Mouse (Mus musculus) frontal cortex, adult (tissue): ENCODE results near the gene Tmem186.

Experiments used
- ATAC-seq: cut with Nextera tagmentation; 2 replicates; pipeline ENCODE4 v1.9.2; 2017; ENCODE audit warnings: mild to moderate bottlenecking, moderate library complexity, mixed read lengths; ENCODE audit not compliant: low TSS enrichment

The Tmem186 gene

DNA sequence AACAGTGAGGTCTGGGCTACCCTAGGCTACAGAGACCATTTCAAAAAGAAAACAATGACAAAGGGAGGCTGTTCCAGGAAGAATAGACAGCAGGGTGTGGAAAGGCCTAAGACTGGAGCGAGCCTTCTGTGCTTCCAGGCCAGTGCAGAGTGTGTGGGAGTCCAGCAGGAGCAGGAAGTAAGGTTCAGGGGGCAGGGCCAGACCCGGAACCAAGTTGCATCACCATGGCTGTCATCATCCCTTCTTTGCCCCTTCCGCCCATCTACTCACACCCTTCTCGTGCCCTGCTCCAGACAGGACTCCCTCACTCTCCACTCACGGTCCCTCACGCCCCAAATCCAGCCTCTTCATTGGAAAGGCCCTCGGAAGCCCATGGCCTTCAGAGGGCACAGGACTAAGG, 29.7 kb upstream of the Tmem186 start:
- no peak for ATAC-seq

DNA sequence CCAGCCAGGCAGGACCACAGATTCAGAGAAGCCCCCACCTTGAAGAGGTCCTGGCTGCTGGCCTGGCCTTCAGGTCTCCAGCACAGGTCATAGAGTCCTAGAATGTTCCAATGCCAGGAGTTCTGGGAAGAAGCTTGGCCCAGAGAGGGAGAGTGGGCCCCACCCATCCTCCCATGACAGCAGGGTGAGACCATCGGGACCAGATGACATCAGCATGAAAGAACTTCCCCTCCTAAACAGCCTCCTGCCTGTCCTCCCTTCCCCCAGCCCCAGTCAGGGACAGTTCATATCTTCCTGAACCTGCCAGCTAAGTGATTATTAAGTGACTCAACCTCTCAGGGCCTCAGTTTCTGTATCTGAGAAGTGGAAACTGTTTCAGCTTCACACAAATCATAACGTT, 28.9 kb upstream of the Tmem186 start:
- ATAC-seq, result no peak

DNA sequence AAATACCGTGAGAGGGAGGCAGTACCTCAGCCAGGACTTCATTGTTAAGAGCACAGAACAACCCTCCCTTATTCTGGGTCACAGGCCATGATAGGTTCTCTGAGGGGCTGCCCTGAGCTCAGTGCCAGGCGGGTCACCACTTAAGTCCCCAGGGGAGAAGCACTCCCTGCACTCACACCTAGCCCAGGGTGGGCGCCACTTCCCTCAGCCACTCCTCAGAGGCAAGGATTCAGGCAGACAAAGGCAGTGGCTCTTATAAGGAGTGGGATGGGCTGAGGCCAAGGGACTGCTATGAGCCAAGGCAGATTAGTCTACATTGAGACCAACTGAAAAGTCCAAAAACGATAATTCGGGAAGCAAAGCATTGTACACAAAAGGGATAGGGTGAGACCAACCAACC, 27.9 kb upstream of the Tmem186 start:
- no peak for ATAC-seq

DNA sequence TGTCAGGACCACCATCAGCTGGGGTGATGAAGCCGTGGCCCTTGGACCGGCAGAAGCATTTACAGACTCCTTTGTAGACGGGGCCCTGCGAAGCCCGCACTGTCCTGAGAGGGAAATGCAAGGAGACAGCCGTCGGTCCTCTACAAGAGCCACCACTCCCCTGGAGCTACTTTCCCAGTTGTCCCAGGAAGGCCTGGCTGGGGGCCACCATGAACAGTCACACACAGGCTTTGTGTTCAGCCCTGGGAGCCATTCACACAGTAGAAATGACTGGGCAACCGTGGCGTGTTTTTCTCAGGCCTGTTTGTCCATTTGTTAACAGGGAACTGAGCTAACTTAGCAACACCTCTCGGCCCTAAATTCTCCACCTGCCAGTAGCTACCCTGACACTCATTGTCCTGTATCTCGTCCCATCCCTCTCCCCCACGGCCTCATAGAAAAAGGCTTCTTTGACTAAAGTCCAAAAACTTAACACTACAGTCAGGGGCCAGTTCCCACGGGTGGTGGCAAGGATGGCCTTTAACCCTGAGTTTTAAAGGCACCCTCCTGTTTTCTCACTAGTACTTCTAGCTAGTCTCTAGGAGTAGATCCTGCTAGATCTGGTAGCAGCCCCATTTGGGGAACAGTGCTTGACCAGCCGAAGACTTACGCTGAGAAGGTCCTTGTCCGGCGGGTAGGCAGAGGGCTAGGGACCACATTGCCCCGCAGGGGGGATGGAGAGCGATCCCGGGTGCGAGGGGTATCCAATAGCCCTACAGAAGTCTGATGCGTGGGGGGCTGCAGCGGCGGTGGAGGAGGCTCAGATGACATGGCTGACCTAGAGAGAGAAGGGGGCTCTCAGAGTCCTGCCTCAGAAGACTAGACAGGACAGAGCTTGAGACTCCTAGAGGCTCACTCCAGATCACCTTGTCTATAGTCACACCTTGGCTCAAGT, 26.4 kb upstream of the Tmem186 start:
- no peak for ATAC-seq

DNA sequence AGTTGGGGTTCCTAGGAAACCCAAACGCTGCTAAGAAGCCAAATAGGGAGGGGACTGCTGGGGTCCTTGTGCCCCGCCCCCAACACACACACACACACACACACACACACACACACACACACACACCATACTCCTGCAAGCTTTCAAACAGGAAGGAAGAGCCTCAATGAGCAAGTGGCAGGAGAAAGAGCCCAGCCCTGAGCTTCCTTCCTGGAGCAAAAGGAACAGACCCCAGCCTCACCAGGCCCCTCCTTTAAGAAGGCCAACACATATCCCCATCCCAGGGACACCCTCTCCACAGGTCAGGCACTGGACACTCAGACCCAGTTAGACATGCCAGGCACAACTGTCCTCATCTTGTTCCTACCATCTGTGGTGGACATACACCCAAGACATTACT, 25.5 kb upstream of the Tmem186 start:
- no peak for ATAC-seq

DNA sequence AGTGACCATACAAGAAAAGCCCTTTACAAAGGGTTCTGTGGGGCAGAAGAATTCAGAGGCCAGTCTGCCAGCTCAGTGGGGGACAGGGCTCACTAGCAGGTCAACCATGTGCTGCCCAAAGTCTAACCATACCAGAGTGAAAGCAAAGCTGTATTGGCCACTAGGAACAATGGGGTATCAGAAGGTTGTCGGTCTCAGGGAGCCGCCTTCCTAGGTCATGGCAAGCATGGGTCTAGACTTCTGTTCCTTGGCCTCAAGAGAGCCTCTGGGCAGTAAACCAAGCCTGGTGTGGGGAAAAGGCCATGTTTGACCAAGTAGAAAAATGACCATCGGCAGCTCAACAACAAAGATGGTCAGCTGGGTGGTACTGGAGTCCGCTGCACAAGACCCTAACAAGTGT, 21.3 kb upstream of the Tmem186 start:
- ATAC-seq, result no peak

DNA sequence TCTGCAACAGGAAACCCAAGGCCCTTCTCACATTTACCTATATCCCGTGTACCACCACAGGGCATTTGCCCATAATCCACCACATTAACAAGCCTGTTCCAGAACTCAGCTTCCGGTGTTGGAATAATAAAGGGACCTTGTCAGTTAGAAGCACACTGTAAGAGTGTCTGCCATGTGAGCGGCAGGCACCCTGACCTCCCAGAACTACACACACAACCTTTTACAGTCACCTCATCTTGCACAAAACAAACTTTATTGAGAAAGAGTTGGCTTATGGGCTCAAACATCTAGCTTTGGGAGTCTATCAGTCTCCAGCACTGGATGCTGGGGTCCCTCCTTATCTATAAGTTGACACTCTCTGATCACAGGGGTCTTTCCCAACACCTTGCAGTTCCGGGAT, 20.8 kb upstream of the Tmem186 start:
- ATAC-seq, result no peak

DNA sequence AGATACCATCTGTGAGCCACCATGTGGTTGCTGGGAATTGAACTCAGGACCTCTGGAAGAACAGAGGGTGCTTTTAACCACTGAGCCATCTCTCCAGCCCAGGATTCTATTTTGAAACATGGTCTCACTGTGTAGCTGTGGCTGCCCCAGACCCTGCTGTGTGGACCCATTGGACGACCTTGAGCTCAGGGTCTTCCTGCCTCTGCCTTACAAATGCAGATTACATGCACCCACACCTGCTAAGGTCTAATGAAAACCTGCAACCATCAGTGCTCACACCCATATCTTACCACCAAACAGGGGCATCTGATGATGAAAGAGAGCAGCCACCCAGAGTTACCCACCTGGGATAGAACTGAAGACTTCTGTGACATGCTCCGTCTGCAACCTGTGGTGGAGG, 18.7 kb upstream of the Tmem186 start:
- no peak for ATAC-seq

DNA sequence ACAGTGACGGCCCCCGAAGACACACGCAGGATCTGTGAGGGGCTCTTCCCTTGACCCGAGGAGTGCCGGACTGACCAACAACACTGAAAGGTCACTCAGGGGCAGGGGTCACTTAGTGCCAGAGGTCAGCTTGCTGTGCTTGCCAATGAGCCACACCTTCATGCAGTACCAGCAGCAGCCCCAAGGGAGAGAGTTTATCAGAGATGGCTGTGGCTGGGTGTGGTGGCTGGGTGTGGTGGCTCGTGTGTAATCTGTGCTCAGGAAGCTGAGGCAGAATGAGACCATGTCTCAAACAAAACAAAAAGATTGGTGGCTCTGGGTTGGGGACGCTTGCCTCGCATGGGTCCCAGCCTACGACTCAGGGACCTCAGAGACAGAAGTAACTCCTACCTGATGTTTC, 18.1 kb upstream of the Tmem186 start:
- ATAC-seq, result no peak

DNA sequence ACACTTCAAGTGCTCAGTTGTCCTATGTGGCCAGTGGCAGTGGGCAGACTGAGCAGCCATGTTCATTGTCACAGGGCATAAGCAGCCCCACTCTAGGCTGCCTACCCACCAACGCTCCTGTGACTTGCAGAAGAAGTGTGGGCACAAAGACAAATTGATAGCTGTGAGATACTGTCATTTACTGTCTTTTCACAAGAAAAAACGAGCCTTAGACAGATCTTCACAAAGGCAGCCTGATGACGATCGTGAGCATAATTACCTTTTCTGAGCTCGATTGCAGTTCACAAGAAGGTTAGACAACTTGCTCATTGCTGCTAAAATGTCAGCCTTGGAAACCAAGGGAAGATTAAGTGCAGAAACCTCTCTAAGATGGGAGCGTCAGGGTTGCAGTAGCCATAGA, 17.6 kb upstream of the Tmem186 start:
- ATAC-seq, result no peak

DNA sequence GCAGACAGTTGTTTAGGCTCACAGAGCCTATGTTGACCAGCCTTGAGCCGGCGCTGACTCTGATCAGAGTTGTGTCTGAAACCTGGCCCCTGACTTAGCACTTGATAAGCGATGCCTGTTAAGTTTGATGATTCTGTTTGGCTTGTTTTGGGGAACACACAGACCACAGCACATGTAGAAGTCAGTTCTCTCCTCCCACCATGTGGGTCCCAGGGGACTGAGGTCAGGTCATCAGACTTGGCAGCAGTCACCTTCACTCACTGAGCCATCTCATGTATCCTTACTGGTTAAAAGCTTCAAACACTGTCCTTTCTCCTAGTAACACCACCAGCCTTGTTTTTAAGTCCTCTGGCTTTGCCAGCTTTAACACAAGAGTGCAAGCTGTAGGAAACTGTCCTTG, 12.5 kb upstream of the Tmem186 start:
- ATAC-seq, result no peak

DNA sequence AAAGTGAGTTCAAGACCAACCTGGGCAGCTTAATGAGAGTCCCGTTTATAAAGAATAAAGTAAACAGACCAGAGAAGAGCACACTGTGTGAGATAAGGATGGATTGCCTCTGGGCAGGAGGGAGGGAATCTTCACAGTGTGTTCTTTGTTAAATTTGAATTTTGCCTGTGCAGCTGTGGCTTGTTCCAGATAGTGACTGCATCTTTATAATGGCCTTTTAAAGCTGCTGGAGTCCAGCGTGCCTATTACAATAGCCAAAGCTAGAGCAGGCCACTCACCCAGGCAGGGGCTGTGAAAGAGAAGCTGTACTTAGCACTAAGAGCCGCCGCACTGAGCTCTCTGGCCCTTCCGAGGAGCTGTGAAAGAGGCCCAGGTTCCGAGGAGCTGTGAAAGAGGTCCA, 8.0 kb upstream of the Tmem186 start:
- ATAC-seq, result 0 out of 2 replicates have a peak, but pooled peaks have one; percentile 41

DNA sequence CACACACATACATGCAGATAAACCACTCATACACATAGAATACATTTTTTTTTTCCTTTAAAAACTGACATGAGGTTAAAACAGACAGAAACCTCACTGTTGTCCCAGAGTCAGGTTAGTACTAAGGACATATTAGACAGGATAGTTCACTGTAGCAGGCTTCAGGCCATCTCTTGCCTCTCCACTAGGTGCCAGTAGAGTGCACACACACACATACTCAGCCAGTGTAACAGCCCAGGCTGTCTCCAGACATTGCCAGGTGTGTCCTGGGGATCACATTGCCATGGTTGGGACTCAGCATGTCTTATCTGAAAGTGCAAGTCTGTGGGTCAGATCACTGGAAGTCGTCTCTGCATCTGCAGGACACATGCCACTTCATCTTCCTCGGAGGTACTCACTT, 6.3 kb upstream of the Tmem186 start:
- peak; percentile 85 for ATAC-seq

DNA sequence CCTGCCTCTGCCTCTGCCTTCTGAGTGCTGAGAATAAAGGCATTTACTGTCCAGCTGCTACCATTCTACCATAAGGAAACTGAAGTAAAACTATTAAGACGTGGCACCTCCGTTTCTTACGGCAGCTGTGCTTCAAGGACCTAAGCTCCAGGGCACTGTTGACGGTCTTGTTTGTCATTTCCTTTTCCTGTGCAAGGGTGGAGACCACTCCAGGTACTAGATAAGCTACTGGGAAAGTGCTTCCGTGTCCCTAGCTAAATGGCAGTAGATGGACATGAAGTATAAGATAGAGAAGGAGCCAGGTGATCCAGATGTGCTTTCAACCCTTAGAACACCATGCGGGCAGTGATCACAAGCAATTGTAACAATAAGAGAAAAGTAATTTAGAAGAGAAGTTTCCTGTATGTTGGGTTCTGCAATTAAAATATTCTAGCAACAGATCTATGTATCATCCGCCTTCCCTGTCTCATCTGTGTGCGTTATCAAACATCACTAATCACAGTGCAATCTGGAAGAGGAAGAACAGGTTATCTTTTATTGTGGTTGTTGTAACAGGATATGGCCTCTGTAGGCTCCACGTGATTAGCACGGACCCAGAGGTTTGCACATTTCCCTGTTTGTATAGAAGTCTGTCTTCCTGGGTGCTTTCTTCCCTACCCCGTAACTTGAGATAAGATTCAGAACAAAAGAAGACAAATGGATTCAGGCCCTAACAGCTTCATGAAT, 2.1 kb upstream of the Tmem186 start:
- no peak for ATAC-seq

DNA sequence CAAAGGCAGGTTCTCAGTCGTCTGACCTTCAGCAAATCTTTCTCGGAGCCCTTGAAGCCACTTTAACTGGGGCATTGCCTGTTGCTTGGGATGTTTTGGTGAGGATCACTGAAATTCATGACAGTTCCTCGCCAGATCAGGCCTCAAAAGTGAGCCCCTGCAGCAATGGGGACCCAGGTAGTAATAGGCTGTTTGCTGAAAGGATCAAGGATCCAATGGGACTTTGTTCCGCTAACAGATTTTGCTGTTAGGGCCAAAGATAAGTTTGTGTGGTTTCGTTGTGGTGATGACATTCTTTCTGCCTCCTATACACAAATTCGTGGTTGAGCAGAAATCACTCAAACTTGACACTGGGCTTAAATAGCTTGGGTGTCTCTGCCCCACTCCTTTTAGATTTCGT, 619 bp upstream of the Tmem186 start:
- no peak for ATAC-seq

DNA sequence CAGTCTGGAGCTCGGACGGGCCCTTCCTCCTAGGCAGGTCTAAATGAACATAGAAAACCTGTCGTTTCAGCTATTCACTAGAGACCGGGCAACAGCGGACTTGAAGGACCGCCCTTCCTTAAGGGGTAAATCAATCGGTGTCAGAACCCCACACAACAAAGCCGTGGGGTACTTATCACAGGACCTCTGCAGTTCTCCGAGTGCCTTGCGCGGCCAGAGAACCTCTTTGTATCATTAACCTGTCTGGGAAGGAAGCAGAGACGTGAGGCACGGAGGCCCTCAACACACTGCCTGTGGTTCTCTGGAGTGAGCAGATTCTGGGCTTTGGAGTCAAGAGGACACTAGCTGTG, 670 bp downstream of the Tmem186 start:
- no peak; the same call in 1 of the 2 replicates for ATAC-seq

DNA sequence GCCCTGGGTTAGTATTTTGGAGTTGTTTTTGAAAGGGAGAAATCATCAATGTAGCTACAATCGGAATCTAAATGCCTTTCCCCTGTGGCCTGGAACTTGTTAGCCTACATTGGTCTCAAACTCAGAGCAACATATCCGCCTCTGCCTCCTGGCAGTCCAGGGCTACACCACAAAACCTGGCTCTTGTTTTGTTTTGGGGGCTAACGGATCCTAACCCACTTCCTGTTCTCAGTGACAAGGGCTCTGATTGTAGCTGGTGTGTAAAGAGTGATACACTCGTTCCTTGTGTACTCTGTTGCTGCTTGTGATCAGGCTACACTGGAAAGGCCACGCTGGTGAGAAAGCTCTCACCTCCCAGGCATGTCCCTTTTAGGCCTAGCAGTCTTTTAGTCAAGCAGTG, 6.1 kb downstream of the Tmem186 start:
- ATAC-seq, result no peak

DNA sequence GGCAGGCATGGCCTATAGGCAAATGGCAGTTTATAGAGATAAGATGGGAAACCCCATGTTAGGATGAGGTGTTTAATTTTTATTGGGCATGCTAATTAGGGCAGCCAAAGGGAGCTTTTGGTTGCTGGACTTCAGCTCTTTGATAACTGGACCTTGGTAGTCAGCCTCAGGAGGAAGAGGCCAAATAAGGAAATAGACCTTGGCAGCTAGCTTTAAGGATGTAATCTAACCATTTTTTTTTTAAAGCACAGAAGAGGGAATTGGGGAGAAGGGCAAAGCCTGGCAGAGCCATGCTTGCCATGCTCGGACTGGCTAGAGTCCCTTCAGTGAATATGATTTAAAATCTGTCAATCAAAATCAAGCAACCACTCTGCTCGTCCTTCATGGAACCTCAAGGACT, 7.1 kb downstream of the Tmem186 start:
- ATAC-seq, result no peak

DNA sequence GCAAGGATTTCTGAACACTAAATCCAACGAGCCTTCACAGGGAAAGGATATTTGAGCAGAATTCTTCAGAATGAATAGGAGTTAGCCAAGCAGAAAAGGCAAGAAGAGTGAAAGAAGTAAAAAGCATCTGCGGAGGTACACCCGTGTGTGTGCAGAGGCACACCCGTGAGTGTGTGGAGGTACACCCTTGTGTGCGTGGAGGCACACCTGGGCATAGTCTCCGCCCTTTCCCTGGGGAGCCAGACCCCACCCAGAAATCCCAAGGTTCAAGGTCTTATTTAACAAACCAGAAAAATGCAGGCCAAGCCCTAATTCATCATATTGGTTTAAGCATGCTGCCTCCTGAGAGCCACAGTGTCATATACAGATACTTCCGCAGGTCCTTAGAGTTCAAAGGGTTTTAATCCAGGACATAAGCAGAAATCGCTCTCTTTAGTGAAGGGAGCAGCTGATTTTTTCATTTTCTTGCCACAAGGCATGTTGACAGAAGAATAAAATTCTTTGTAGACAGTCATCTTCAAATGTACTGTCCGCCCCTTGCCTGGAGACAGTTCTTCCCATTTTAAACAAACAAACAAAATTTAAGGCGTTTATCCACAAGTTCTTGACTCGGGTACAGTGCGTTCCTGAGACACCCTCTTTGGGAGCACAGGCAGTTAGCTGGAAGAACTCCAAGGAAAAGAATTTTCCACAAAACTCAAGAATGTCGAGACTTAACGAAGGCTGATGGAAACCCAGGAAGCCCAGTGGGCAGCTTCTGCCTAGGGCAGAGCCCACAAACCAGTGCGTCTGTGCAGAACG, 17.0 kb downstream of the Tmem186 start:
- no peak for ATAC-seq

DNA sequence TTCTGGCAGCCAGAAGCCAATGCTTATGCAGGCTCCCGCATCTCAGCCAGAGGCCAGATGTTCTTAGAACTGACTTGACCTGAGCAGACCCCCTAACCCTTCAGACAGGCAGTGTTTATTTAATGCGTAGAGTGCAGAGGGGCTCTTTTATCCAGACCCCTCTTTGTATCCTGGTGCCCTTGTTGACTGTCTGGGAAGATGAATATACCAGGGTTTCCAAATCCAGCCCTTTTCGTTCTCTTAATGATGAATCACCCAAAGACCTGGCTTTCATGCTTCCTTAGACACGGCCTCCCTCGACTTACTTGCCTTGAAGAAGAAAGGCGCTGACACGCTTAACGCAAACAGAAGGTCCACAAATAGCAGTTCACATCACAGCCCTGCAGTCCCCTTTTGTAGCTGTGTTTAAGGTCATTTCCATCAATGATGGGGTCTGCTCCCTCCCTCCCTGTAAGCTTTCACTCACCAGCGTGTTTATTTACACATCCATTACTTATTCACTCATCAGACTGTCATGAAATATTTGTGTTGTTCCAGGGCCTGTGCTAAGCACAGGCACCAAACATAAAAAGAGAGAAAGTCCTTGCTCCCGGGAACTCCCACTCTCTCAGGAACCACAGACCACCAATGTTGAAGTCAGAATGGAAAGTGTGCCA, 17.7 kb downstream of the Tmem186 start:
- no peak for ATAC-seq

DNA sequence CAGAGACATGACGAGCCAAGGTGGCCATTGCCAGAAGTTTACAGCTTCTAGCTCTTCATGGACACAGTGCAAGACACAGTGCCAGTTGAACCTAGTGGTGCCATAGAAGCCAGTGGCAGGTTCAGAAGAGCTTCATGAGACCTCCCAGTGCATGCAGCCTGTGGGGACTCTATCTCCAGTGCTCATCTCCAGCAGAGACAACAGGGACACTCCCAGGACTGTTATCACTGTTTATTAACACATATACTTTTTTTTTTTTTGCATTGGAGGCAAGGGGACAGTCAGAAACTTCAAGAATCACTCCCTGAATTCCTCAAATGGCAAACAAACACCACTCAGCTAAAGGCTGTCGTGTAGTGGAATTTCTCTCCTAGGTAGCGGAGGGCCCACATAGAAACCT, 24.1 kb downstream of the Tmem186 start:
- ATAC-seq, result no peak

DNA sequence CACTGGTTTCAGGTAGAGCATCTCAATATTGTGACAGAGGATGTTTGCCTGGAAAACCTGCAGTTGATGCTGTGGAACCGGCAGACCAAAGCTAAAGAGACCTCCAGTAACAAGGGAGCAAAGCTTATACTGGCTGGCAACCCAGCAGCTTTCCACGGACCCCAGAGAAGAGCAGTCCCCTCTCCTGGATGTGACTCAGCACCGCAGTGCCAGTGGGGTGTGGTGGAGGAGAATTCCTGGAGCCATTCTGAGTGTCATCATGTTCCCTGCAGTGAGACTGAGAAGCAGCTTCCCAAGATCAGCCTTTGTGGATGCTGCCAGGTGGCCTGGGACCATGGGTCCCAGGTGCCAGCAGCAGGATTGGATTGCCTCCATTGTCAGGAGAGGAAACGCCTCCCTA, 24.5 kb downstream of the Tmem186 start:
- ATAC-seq, result no peak
